Mouse (Mus musculus): Measurements from ENCODE around the gene Mustn1.
A peak's percentile ranks its signal among the peaks of the same experiment; 100 is the strongest.

Mustn1 gene

GRCm38 (mm10) chr14:30878958-30879571 is at the start of gene Mustn1:
Gene Mustn1 (plus strand): TSS chr14:30879200.
- no peak for ATAC-seq (ENCODE audit: insufficient number of reproducible peaks, low FRiP score, low TSS enrichment)

GRCm38 (mm10) chr14:30837416-30837996 is 41.5 kb upstream of the Mustn1 start:
- ATAC-seq (ENCODE audit: insufficient number of reproducible peaks, low FRiP score, low TSS enrichment) = no peak

GRCm38 (mm10) chr14:30843701-30844100 is 35.3 kb upstream of the Mustn1 start:
- no peak for ATAC-seq (ENCODE audit: insufficient number of reproducible peaks, low FRiP score, low TSS enrichment)

GRCm38 (mm10) chr14:30850504-30850903 is 28.5 kb upstream of the Mustn1 start:
- ATAC-seq (ENCODE audit: insufficient number of reproducible peaks, low FRiP score, low TSS enrichment) = no peak

- ATAC-seq (ENCODE audit: insufficient number of reproducible peaks, low FRiP score, low TSS enrichment) = no peak
Measured at GRCm38 (mm10) chr14:30852325-30852724, 26.7 kb upstream of the Mustn1 start.

GRCm38 (mm10) chr14:30855316-30855715 is 23.7 kb upstream of the Mustn1 start:
- peak; percentile 64 for ATAC-seq (ENCODE audit: insufficient number of reproducible peaks, low FRiP score, low TSS enrichment)

GRCm38 (mm10) chr14:30856885-30857507 is 22.0 kb upstream of the Mustn1 start:
- peak; percentile 43; the same call in 1 of the 2 replicates for ATAC-seq (ENCODE audit: insufficient number of reproducible peaks, low FRiP score, low TSS enrichment)

- ATAC-seq (ENCODE audit: insufficient number of reproducible peaks, low FRiP score, low TSS enrichment) = no peak
Measured at GRCm38 (mm10) chr14:30857990-30858389, 21.0 kb upstream of the Mustn1 start.

GRCm38 (mm10) chr14:30861421-30862125 is 17.4 kb upstream of the Mustn1 start:
- peak; percentile 58 for ATAC-seq (ENCODE audit: insufficient number of reproducible peaks, low FRiP score, low TSS enrichment)

- ATAC-seq (ENCODE audit: insufficient number of reproducible peaks, low FRiP score, low TSS enrichment) = peak; percentile 37; the same call in 1 of the 2 replicates
Measured at GRCm38 (mm10) chr14:30862368-30862767, 16.6 kb upstream of the Mustn1 start.

- no peak for ATAC-seq (ENCODE audit: insufficient number of reproducible peaks, low FRiP score, low TSS enrichment)
Measured at GRCm38 (mm10) chr14:30865311-30865710, 13.7 kb upstream of the Mustn1 start.

GRCm38 (mm10) chr14:30867042-30867441 is 12.0 kb upstream of the Mustn1 start:
- peak; percentile 45; the same call in 1 of the 2 replicates for ATAC-seq (ENCODE audit: insufficient number of reproducible peaks, low FRiP score, low TSS enrichment)

GRCm38 (mm10) chr14:30868826-30869225 is 10.2 kb upstream of the Mustn1 start:
- ATAC-seq (ENCODE audit: insufficient number of reproducible peaks, low FRiP score, low TSS enrichment) = no peak

GRCm38 (mm10) chr14:30869391-30869801 is 9.6 kb upstream of the Mustn1 start:
- ATAC-seq (ENCODE audit: insufficient number of reproducible peaks, low FRiP score, low TSS enrichment) = no peak

GRCm38 (mm10) chr14:30870206-30871147 is 8.5 kb upstream of the Mustn1 start:
- no peak for ATAC-seq (ENCODE audit: insufficient number of reproducible peaks, low FRiP score, low TSS enrichment)

- ATAC-seq (ENCODE audit: insufficient number of reproducible peaks, low FRiP score, low TSS enrichment) = no peak
Measured at GRCm38 (mm10) chr14:30874095-30874700, 4.8 kb upstream of the Mustn1 start.

- ATAC-seq (ENCODE audit: insufficient number of reproducible peaks, low FRiP score, low TSS enrichment) = no peak
Measured at GRCm38 (mm10) chr14:30875130-30875865, 3.7 kb upstream of the Mustn1 start.

- ATAC-seq (ENCODE audit: insufficient number of reproducible peaks, low FRiP score, low TSS enrichment) = no peak
Measured at GRCm38 (mm10) chr14:30875955-30876354, 3.0 kb upstream of the Mustn1 start.

- no peak for ATAC-seq (ENCODE audit: insufficient number of reproducible peaks, low FRiP score, low TSS enrichment)
Measured at GRCm38 (mm10) chr14:30876451-30876850, 2.5 kb upstream of the Mustn1 start.
